Mouse (Mus musculus): Measurements from ENCODE around the gene Tagln2.
A peak's percentile ranks its signal among the peaks of the same experiment; 100 is the strongest.

Gene Tagln2

DNA sequence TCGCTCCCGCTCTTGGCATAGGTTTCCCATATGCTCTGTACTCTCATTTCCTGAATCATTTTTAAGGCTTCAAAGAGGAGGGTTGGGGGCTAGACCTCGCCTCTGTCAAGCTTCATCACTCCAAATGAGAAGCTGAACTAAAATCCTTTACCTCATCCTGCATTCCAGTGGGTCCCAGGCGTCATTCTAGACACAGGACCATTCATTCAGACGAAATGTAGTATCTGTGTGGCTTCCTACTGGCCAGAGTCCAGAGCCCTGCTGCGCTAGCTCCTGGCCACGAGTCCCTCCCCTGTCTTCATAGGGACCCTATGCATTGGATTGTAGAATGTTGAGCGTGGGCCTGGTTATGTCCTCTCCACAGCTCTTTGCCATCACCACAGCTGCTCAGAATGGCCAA is 4.9 kb downstream of the Tagln2 start:
- no peak for DNase-seq

DNA sequence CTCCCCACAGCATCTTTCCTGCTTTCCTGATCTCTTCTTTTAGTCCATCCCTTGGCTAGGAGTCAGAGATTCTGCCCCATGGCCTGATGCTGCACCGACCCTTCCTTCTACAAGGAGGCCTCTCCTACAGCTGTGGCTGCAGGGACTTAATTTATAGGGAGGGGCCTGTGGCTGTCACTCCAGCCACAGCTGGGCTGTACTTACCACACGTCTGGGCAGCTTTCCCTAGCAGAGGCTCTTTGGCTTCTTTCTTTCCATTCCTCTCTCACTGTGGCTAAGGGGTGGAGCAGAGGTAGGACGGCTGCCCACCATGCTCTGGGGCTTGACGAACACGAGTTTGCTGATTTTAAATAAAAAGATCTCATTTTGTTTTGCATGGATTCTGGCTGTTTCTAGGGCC is 7.2 kb downstream of the Tagln2 start:
- DNase-seq = no peak

GRCm38 (mm10) chr1:172507701-172508100 is 7.9 kb downstream of the Tagln2 start:
- DNase-seq = peak; percentile 44 to 49

- DNase-seq = no peak
Measured at GRCm38 (mm10) chr1:172508172-172508571, 8.3 kb downstream of the Tagln2 start.

DNA sequence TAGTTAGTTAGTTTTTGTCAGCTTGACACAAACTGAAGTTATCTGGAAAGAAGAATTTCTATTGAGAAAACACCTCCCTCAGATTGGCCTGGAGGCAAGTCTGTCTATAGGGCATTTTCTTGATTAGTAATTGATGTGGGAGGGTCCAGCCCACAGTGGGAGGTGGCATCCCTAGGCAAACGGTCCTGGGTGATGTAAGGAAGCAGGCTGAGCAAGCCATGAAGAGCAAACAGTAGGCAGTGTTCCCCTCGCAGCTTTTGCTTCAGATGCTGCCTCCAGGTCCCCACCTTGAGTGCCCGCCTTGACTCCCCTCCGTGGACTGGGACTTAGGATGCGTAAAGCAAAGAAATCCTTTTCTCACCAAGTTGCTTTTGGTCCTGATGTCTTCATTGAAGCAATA is 9.4 kb downstream of the Tagln2 start:
- DNase-seq = no peak

GRCm38 (mm10) chr1:172509983-172510382 is 10.1 kb downstream of the Tagln2 start:
- DNase-seq = no peak

DNA sequence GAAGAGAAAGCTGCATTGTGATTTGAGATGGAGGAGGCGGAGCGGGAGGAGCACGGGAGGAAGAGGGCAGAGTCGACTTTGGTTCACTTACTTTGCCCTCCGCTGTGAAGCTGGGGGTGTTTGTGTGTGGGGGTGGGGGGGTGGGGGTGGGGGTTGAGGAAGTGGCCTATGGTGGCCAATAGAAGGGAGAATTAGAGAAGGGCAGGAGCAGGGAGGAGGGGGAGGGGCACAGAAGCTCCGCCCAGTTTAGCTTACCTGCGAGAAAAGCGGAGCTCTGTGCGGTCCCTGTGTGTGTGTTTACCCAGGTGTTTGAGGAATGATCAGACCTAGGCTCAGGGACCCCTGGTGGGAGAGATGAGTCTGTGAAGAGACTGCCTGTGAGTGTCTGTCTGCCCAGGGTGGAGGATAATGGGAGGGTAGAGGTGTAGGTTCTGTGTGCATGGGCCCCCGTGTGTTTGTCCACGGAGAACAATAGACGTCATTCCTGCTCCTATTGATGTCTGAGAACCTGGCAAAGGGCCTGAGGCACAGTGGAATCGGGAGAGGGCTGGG is 10.7 kb downstream of the Tagln2 start:
- peak; percentile 61 to 71 for DNase-seq

- peak; percentile 68 to 72 for DNase-seq
Measured at GRCm38 (mm10) chr1:172512962-172513361, 13.1 kb downstream of the Tagln2 start.

DNA sequence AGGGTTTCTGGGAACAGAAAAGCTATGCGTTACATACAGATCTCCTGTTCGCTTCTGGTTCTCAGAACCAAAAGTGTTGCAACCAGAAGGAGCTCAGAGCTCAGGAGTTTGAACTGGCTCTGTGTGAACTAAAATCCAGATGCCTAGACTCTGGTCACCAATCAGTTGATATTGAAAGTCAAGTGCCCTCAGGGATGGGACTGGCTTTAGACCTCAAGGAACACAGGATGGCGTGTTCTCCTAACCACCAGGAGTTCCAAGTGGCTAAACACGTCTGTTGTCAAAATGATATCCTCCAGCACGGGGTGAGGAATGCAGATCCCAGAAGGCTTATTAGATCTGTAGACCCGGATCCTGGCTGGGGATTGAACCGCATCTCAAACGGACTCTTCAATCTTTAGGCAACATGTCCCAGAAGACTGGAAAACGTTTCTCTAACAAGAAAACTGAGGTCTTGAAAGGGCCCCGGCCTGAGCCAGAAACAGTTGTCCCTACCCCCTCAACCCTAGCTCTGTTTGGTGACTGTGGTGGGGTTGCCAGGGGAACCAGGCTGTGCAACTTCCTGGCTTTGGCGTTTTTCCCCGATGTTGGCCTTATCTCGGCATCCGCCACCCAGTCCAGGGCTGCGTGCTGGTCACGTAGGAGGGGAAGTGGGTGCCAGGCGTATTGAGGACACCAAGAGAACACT is 13.8 kb downstream of the Tagln2 start:
- DNase-seq = peak; percentile 44 to 51

GRCm38 (mm10) chr1:172514213-172514529 is 14.3 kb downstream of the Tagln2 start:
- DNase-seq = no peak

DNA sequence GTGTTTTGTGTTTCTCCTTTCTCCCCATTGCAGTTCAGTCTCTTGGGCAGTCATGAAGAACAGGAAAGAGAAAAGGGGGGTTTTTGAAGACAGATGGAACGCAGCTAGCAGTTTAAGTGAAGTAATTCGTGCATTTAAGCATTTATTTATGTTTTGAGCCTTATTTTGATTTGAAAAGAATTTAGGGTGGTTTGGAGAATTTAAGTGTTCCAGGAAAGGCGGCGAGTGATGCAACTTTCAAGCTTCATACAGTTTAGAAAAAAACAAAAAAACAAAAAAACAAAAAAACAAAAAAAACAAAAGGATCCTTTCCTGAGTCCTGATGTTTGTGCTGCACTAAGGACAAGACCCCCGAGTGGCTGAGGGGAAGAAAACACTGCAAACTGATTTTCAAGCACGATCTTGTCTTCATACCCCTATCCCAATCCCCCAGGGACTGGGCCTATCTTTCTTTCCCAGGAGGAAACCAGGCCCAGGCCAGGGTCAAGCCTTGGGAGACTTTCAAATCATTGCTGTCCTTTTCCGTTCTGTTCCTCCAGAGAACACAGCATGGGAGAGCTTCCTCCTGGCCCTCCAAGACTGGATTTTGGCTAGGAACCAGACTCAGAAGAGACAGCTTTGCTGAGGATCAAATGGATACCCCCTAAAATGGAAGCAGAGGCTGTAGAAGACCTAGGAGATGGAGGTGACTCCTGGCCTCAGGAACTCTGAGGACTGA is 14.9 kb downstream of the Tagln2 start:
- peak; percentile 35 to 45 for DNase-seq

DNA sequence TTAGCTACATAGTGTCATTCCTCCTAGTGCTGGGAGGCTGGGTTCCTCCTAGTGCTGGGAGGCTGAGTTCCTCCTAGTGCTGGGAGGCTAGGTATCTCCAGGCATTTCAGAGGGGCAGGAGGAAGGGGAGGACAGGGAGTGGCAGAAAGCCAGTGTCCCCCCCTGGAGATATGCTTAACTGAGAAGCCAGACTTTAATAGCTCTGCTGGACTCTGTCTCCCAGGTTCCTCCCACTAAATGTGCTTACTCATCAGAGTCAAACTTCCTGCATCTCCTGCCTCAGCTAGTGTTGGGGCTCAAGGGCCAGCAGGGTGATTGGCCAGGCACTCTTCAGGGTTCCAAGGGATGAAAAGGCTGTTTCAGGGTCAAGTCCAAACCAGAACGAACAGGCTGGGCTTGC is 15.5 kb downstream of the Tagln2 start:
- DNase-seq = peak; percentile 44 to 63

- DNase-seq = no peak
Measured at GRCm38 (mm10) chr1:172518013-172518412, 18.2 kb downstream of the Tagln2 start.

GRCm38 (mm10) chr1:172519644-172520043 is 19.8 kb downstream of the Tagln2 start:
- DNase-seq = no peak

- DNase-seq = peak; percentile 87 to 90
Measured at GRCm38 (mm10) chr1:172520576-172521440, 21.0 kb downstream of the Tagln2 start, which contains the start of gene Cfap45. TSS of gene Cfap45 (plus strand) at chr1:172520801.

GRCm38 (mm10) chr1:172522524-172522923 is 22.7 kb downstream of the Tagln2 start:
- no peak for DNase-seq

DNA sequence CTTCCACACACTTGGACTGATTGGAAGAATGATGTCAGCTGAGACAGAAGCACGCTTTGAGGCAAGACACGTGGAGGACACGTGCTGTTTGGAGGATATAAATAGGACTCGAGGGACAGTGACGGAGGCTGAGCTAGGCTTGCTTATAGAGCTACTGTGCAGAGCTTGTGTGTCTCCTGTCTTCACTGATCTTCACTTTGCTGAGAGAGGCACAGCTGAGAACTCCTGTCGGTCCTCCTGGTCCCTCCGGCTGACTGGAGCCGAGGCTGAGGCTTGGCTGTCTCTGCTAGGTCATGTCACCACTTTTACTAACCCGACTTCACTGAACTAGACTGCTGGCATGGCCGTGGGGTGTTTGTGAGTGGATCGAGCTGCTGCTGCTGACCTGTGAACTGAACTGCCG is 23.9 kb downstream of the Tagln2 start:
- no peak for DNase-seq

GRCm38 (mm10) chr1:172525027-172525764 is 25.3 kb downstream of the Tagln2 start:
- DNase-seq = peak; percentile 43 to 57

DNA sequence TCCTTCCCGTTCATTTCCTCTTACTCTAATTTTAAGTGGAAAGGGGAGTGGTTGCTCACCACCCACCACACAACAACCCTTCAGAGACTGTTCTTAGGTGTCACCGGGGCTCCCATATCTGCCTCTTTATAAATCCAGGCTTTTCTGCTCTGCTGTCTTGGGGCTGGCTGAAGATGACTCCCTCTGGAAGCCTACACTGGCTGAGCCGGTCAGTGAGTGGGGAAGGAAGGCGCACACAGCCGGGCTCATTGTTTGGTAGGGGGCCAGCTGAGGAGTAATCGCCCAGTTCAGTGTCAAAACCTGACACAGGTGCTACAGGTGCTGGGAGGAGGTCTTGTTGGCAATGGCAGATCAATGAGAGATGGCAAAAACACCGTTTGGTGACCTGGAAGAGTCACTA is 26.1 kb downstream of the Tagln2 start:
- no peak for DNase-seq

GRCm38 (mm10) chr1:172526380-172527081 is 26.7 kb downstream of the Tagln2 start:
- DNase-seq = peak in 1 of 2 experiments; percentile 41

DNA sequence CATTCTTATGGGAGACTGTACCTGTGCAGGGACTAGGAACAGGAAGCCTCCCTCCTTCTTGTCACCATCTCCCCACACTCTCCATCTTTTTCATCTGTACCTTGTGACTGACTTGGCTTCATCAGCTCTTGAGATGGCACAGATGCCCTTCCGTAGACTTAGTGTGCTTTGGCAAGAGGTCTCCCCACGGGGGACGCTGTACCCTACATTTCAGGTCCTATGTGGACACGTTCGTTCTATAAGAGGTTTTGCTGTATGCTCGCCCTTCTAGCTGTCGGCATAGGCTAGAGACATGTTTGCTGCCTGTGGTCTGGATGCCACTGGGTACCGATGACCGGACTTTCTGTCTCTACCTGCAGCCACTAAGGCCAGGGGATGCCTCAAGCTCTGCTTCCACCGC is 27.6 kb downstream of the Tagln2 start:
- no peak for DNase-seq

DNA sequence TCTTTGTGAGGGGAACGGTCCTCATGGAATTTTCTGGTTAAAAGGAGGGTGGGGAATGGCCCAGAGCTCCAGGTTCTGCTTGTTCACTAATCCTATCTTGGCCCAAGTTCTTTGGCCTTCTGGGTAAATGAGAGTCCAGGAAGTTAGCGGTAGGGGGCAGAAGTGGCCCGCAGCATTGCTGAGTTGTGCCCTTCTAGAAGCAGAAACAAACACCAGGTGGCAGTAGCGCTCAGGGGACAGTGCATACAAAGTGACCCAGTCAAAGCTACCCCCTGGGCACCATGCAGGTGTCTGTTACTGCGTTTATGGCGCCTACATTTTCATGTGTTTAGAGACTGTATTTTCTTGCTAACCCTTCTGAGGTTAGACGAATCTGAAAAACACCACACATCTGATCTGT is 28.9 kb downstream of the Tagln2 start:
- peak; percentile 87 to 95 for DNase-seq

All from kidney, adult 8-10 months (tissue).